Mouse (Mus musculus) cortical plate, adult 2 months (tissue): ENCODE data around the gene Utp4.

Source experiments
- CTCF ChIP-seq: fragments of 200-500 bp; IDR thresholded peaks from 2 replicates; pipeline ENCODE4 v1.5.1; 2011; ENCODE audit warnings: mild to moderate bottlenecking, control low read depth, low read length; ENCODE audit not compliant: insufficient read depth; ENCODE audit errors: extremely low read depth
- POLR2A ChIP-seq: fragments of 200-500 bp; IDR thresholded peaks from 2 replicates; pipeline ENCODE4 v1.6.1; 2011; ENCODE audit warnings: mild to moderate bottlenecking, low read length, control low read depth; ENCODE audit not compliant: insufficient read depth; ENCODE audit errors: extremely low read depth

DNA sequence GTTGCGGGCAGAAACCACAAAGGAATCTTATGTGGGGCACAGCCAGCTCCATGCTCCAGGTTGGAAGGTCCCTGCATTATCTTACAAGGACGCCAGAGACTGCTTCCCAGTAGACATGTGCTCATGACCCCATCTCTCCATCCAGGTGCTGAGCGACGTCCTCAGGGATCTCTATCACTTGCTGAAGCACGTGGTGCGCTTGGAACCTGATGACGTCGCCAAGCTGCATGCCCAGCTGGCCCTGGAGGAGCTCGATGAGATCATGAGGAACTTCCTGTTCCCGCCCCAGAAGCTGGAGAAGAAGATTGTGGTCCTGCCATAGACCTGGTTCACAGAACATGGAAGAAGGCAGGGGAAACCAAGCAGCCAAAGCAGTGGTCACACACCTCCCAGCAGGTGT is 43.4 kb upstream of the Utp4 start:
- TF ChIP-seq CTCF (no peak), POLR2A (no peak)
